Mouse (Mus musculus): ENCODE measurements at regions not wholly inside any gene's neighbourhood (a gene's known extent, or its start where the extent isn't known, plus 50 kb on each side); places are given as distances from the start of the nearest gene placed in this dataset.

DNA sequence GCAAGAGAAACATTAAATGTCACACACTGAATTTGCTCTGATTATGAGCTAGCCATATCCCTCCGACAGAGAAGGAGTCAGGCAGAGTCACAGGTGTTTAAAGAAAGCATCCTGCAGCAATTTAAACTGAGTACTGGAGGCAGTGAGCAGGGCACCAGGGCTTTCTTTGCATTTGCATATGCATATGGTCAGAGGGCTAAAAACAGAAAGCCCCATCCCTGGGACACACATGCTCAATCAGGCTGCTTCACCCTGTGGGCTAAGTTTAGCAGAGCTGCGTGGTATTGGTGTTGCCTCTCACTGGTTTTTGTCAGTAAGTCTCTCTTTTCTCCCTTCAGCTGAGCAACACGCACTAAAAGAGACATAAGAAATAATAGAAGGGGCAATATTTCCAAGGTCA lies 289.9 kb upstream of the Rps6ka3 start:
- DNase-seq (ENCODE audit: low spot score), result no peak
- intact Hi-C loops (cut with DNase I), result loop anchor here (5.0 to 10.0 kb wide), 3 partner anchors 345 to 1455 kb away; no protein-coding TSS in a partner anchor

DNA sequence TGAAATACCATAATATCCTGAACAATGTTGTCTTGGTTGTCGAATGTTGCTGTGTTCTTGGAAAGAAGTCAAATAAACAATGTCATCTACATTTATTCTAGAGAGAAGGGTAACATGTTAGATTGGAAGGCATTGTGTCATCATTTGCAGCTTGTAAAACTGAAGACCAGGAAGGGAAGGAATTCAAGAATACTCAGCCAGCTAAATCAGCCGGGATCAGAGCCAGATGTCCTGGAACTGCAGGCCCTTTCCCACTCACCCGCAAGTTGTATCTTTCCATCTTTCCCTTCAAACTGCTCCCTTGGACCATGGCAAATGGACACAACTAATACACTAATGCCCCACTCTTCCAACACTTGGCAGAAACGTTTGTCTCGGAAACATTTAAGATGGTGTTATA lies 288.7 kb upstream of the Rps6ka3 start:
- no peak for DNase-seq (ENCODE audit: low spot score)
- intact Hi-C loops (cut with DNase I), result loop anchor here (5.0 to 10.0 kb wide), 3 partner anchors 343 to 1457 kb away; no protein-coding TSS in a partner anchor

DNA sequence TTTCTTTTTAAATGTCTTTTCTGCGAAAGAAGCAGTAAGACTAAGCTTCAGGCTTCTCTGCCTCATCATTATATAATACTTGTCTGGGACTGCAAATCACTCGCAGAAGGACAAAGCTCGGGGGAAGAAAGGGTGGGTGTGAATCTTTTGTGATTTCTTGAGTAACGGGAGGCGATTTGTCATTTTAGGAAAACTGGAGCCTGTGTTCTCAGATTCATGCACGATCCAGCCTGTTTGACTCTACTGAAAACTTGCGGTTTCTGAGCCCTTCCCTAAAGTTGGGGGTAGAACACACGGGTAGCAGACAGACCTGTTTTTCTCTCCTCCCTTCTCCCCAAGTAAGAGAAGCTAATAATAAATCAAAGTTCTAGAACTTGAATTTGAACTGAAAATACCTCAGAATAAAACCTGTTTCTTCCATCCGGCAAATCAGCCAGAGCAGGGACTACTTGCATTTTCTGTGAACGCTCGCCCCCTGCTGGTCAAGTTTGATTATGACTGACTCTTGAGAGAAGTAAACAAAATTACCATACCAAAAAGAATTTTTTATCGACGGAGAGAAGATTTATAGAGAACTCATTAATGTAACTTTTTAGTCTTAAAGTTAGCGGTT lies 288.2 kb upstream of the Rps6ka3 start:
- intact Hi-C loops (cut with DNase I), result loop anchor here (2.0 to 10.0 kb wide), 4 partner anchors 343 to 1457 kb away; no protein-coding TSS in a partner anchor
- DNase-seq (ENCODE audit: low spot score), result no peak

DNA sequence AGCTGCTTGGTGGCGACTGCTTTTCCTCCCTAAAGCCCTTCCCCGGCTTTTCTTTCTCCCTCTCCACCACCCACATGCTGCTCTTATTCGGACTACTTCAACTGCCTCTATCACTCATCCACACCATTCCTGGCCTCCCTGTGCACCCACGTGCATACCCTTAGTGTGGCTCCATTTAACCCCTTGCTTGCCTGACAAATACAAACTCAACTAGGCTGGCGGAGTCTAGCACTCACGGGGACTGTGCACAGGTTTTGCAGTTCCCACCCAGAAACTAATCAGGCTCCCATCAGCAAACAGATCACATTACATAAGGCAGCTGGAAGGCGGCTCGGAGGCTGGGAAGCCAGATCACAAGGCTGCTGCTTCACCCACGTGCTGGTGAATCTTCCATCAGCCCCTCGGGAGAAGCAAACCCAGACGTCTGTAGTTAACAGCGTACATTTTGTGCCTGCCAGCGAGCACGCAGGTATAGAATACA lies 287.0 kb upstream of the Rps6ka3 start:
- intact Hi-C loops (cut with DNase I), result loop anchor here (2.0 to 10.0 kb wide), 4 partner anchors 342 to 1458 kb away; no protein-coding TSS in a partner anchor
- no peak for DNase-seq (ENCODE audit: low spot score)

DNA sequence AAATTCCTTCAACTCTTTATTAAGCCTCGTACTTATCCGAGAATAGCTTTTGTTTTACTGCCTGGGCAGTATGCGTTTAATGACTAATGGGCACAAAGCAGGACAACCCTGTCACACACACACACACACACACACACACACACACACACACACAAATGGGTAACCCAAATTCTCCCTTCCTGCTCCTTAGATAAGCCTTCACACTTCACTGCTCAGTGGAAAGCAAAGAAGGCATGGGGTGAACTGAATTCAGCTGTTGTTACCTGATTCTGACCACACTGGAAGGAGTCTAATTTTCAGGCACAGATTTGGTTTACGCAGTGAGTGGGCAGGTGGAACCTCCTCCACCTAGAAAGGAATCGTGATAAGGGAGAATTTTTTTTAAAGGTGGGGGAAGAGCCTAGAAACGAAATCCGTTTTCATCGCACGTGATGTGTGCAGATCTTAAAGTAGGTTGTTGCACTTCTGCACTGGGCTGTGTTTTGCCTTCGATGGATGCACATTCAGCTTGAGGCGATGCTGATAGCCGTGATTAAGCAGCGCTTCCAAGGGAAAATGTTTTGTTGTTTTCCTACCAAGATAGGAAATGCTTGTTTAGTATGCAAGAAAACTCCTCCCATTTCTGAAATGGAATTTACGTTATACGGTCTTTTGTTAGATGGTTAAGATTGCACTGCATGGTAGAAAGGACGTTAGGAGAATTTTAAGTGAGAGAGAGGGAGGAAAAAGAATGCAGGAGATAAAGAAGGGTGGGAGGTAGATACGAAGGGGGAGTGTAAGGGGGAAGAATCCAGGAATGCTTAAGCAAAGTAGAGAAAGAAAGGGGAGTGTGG lies 286.2 kb upstream of the Rps6ka3 start:
- no peak for DNase-seq (ENCODE audit: low spot score)
- intact Hi-C loops (cut with DNase I), result loop anchor here (2.0 to 10.0 kb wide), 4 partner anchors 341 to 1459 kb away; no protein-coding TSS in a partner anchor

DNA sequence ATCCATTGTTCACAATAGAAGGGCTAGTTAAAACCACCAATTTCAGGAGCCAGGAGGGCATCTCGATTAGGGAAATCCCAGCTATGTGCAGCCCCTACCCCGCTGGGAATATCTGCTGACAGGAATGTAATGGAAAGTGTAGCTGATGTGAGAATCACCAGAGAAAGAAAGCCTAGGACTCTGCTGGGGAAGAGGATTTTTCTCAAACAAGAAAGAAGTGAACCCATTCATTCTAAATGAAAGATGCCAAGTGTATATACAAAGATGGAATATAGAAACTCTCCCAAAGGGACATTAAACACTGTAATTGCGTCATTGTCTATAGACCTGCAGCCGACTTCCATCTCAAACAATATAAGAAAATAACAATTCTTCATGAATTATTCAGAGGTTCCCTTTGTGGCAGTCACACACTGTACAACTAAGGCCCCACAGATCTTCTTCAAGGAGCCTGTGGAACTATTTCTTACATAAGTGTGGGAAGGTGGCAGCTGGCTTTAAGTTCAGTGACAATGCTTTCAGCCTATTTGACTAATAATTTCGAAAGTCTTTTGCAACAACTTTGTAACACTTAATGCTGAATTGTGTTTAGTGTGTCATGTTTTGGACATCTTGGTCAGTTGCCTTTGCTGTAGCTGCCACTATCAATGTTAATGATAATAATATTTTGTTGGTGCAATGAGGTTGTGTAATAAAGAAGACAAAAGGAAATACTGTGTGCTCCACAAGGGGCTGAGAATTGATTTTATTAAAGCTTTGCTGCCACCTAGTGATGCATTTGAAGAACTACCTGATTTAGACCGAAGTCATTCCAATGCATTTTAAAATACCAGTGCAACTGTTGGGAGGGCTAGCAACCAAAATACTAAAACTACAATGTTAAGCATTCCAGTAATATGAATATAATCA lies 285.4 kb upstream of the Rps6ka3 start:
- no peak for DNase-seq (ENCODE audit: low spot score)
- intact Hi-C loops (cut with DNase I), result loop anchor here (5.0 to 10.0 kb wide), 3 partner anchors 340 to 1460 kb away; no protein-coding TSS in a partner anchor

DNA sequence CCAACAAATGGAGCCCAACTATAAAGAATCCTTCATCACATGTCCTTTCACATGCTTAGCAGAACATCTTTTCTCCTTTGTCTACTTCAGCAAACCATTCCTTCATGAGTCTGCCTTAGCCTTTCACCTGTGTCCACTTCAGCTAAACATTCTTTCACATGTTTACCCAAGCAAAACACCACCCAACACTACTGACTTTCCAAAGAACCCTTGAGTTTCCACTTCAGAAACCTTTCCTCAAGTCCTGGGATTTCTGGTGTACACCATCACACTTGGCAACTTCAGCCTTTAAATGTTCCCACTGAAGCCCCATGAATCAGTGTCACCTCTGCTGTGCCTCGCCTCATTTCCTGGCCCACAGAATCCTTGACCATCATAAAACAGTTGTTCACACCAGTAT lies 278.2 kb upstream of the Rps6ka3 start:
- intact Hi-C loops (cut with DNase I), result no loop called here
- no peak for DNase-seq (ENCODE audit: low spot score)

DNA sequence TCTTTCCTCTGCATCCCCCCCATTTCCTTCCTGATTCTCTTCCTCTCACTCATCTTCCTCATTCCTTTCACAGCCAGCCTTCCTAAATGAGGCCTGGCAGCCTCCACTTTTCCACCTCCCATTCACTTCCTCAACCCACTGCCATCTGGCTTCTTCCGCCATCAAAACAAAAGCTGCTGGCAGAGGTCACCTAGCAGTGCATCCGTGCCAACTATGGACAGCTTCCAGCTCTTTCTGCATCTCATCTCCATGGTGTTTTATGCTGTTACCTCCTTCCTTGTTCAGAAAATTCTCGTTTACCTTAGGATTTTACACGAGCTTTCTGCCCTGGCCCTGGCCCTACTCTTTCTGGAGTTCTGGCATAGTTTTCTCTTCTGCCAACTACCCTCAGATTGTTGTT lies 262.9 kb upstream of the Rps6ka3 start:
- DNase-seq (ENCODE audit: low spot score), result no peak
- intact Hi-C loops (cut with DNase I), result no loop called here

DNA sequence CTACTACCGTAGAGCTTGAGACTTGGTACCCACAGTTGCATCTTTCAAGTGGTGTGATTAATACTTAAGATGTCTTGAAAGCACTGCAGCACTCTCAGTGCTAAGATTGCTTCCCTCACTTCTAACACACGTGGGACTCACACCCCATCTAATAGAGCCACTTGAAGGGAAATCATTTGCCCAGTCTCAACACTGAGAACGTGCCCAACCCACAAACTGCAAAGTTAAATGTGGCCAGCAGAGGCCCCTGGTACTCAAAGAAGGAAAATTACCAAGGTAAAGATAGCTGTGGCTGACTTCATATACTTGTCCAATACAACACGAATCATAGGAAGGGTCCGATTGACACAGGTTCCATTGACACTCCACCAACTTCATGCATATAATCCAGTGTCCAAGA lies 238.4 kb upstream of the Rps6ka3 start:
- DNase-seq (ENCODE audit: low spot score), result no peak
- intact Hi-C loops (cut with DNase I), result loop anchor here (5.0 kb wide), 1 partner anchor 296 kb away; no protein-coding TSS in a partner anchor

DNA sequence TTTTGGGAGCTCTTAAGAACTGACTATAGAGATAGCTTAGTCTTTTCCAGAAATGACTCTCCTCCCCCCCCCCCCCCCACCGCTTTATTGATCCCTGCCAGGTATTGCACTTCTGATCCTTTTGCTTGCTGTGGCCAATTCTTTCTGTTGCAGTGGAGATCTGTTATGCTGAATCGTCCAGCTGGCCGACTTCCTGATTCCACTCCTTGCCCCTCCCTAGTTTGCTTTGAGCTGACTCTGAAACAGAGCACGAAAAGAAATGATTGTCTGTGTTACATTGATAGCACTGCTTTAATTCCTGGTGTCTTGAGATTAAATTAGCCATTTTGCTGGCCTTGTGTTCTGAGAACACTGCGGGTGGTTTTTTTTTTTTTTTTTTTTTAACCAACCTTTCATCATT lies 233.5 kb upstream of the Rps6ka3 start:
- DNase-seq (ENCODE audit: low spot score), result no peak
- intact Hi-C loops (cut with DNase I), result no loop called here

DNA sequence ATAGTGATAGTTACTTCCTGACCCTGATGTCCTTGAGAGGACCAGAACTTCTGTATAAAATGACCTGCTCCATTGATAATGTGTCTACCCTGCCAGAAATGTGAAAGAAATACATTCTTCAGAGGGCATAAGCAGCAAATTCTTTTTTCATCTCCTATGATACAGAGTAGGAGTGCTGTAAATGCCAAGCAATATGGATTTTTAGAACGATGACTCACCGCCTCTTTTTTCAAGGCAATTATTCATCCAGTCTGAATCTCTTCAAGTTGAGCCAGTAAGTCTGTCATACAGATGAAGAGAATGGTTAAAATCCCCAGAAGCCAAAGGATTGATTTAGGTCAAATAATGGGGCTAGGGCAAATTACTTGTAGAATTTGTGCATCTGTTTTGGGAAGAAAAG lies 225.4 kb upstream of the Rps6ka3 start:
- no peak for DNase-seq (ENCODE audit: low spot score)
- intact Hi-C loops (cut with DNase I), result no loop called here

DNA sequence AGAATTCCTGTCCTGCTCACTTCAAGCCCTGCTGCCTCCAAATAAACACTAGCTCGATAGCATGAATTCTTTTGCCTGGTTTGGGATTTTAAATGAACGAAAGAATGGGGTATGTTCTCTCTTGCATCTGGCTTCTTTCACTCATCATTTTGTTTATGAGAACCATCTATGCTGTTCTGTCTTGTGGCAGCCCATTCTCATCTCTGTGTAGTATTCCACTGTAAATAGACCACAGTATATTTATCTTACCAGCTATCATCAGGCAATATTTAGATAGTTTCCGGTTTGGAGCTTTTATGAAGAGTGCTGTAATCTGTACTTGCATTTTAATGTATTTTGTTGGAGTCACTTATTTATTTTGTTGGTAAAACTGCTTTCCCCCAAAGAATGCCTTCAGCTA lies 222.4 kb upstream of the Rps6ka3 start:
- intact Hi-C loops (cut with DNase I), result no loop called here
- no peak for DNase-seq (ENCODE audit: low spot score)

DNA sequence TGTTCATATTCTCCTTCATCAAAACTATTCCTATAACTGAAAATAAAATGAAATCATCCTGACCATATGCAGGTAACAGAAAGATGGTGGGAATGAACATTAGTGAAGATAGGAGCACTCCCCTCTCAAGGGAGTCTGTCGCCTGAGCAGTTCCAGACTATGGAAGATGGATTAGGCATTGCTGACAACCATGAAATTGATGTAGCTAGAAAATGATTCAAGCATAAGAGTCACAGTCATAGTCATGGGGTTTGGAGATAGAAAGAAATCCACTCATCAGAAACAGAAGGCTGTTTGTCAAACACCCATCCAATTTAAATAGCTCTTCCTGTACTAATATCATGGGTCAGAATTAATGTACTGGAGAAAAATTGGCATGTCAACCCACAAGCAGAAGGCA lies 191.2 kb upstream of the Rps6ka3 start:
- intact Hi-C loops (cut with DNase I), result no loop called here
- DNase-seq (ENCODE audit: low spot score), result no peak

DNA sequence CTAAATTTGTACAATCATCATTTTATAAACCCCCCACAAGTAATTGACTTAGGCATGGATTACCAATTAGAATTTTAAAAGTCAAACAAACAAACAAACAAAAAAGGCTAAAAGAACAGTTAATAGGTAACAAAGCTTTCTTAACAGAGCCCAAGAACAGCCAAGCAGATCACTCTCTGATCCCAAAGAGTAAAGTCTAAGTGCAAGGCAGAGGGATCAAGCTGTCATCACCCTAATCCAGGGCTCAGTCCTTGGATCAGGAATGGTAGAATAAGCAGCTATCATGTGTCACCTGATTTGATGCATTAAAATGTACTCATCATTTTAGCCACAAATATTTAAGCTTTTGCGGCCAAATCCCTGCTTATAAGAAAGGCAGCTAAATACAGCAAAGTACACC lies 183.8 kb upstream of the Rps6ka3 start:
- no peak for DNase-seq (ENCODE audit: low spot score)
- intact Hi-C loops (cut with DNase I), result no loop called here

DNA sequence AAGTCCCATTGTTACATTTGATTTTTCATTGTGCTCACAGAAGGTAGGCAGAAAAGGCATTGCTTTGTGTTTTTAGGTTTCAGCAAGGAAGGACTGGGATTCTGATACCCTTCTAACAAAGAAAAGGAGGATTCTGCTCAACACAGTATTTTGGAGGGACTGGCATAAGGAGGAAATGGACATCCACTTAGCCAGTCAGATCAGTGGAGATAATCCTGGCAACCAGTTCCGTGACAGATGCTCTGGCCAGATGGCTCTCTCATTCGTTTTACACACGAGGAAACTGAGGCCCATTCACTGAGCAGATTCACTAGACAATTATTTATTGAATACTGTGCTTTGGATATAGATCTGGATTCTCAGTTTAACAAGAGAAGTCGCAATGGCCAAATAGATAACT lies 178.2 kb upstream of the Rps6ka3 start:
- intact Hi-C loops (cut with DNase I), result no loop called here

DNA sequence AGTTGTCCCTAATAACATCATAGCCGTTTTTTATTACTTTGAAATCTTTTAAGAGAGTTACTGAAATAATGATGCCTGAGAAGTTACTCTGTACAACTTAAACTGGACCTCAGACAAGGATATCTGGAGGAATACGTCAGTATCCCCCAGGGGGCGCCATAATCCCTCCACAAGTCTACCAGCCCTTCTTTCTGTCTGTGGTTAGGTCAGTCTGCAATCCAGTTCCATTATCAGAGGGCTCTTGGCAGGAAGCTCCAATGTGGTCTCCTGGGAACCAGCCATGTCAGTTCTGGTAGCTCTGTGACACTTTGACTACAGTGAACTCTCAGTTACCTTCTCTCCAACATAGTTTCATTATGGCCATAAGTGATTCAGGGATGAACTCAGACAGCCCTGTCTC lies 166.7 kb upstream of the Rps6ka3 start:
- intact Hi-C loops (cut with DNase I), result loop anchor here (1.0 to 5.0 kb wide), 2 partner anchors 226 to 279 kb away; no protein-coding TSS in a partner anchor
- peak; percentile 9 for DNase-seq (ENCODE audit: low spot score)

More for the DNA sequence above, 178.2 kb upstream of the Rps6ka3 start:
- DNase-seq (ENCODE audit: low spot score), result no peak

DNA sequence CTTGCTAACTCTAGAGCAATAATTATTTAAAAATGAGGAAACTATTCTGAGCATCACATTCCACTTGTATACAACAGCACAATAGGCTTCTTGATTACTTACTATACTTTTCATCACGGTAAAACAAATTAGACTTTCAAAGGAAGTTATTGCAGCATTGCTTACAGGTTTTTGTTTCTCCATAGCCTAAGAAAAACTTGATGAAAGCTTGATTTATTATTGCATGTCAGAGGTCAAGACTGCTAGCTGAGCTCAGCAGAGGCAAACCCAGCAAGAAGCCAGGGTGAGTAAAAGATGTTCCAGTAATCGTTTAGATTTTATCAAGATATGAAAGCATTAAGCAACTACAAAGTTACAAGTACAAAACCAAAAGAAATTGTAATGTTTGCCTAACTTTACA lies 162.2 kb upstream of the Rps6ka3 start:
- no peak for DNase-seq (ENCODE audit: low spot score)
- intact Hi-C loops (cut with DNase I), result no loop called here

DNA sequence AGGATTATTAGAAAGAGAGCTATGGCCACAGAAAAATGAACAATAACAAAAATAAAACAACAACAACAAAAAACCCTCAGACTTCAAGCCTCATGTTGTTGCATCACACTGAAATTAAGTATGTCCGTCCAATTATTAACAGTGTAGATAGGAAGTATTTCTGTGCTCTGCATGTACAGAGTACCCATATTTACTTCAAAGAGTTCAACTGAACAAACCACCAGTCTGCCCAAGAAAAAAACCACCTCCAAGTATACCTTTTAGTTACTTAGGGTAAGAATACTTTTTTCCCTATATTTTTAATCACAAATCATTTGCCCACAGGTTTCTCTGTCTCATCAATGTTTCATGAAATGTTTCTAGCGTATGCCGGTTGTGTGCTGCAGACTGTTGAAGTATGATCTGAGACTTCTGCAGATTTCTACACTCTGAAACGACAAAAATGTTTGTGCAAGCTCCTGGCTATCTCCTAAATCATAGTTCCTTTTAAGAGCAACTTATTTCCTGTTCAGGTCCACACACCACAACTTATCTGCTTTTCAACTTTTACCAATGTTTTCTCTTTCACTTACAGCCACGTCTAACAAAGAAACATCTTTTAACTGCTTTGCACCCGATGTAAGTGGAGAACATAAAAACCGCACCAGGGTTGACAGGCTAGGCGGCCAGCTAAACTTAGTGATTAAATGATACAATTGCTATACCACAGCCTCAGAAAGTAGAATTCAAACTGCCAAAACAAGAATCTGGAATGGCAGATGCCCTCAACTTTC lies 154.2 kb upstream of the Rps6ka3 start:
- no peak for DNase-seq (ENCODE audit: low spot score)
- intact Hi-C loops (cut with DNase I), result no loop called here

DNA sequence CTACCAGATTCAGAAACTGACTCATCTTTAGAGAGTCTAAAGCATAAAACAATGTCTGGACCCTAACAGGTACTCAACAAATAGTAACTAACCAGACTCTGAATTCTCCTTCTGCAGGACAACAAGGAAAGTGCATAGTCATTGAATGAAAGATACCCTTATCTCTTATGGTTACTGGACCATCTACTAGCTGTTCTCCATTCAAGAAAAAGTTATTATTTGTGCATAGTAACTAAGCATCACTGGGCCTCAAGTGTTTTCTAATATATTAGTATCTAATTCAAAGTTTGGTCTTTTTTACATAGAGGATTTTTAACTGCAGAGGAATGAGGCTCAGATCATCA lies 153.7 kb upstream of the Rps6ka3 start:
- no peak for DNase-seq (ENCODE audit: low spot score)
- intact Hi-C loops (cut with DNase I), result no loop called here
